Mouse (Mus musculus) kidney, embryonic 16.5 days (tissue): Measurements from ENCODE around the gene Vezf1. TPM values are rescaled to one million over a fixed set of nuclear protein-coding genes. Genes with fewer than 3 reads are reported as not detected.

Experiments
- ATAC-seq: fragments of 200-750 bp; cut with Nextera tagmentation; 2 replicates; pipeline ENCODE4 v1.8.0; 2017; ENCODE audit warnings: moderate TSS enrichment; ENCODE audit not compliant: low FRiP score, low TSS enrichment
- H3K27ac ChIP-seq: fragments of 300-500 bp; sonication (generic); 2 replicates; pipeline ENCODE4 v1.5.1; 2014; ENCODE audit warnings: low read length
- H3K27me3 ChIP-seq: fragments of 300-500 bp; sonication (generic); 2 replicates; pipeline ENCODE4 v1.6.1; 2014; ENCODE audit warnings: low read length, control low read depth, mixed read lengths; ENCODE audit not compliant: insufficient read depth
- H3K36me3 ChIP-seq: fragments of 300-500 bp; sonication (generic); 2 replicates; pipeline ENCODE4 v1.6.1; 2014; ENCODE audit warnings: low read length, control low read depth, mixed read lengths; ENCODE audit not compliant: insufficient read depth
- H3K4me1 ChIP-seq: fragments of 300-500 bp; sonication (generic); 2 replicates; pipeline ENCODE4 v1.6.1; 2014; ENCODE audit warnings: low read length, control low read depth, mixed read lengths; ENCODE audit not compliant: insufficient read depth
- H3K4me2 ChIP-seq: fragments of 300-500 bp; sonication (generic); replicated peaks from 2 replicates; pipeline ENCODE4 v1.6.1; 2014; ENCODE audit warnings: low read depth, low read length
- H3K4me3 ChIP-seq: fragments of 300-500 bp; sonication (generic); 2 replicates; pipeline ENCODE4 v1.5.1; 2014; ENCODE audit warnings: mild to moderate bottlenecking, low read length
- H3K9ac ChIP-seq: fragments of 300-500 bp; sonication (generic); replicated peaks from 2 replicates; pipeline ENCODE4 v1.6.1; 2014; ENCODE audit warnings: low read length
- H3K9me3 ChIP-seq: fragments of 300-500 bp; sonication (generic); 2 replicates; pipeline ENCODE4 v1.6.1; 2016; ENCODE audit warnings: low read length, control low read depth
- WGBS: fragments of 180-500 bp; shearing (Covaris S2); extraction: QIAGEN DNeasy Blood & Tissue Kit; methylation state at CpG from one replicate; pipeline ENCODE4 v1.1.7; 2014; 5-methylcytosine and 5-hydroxymethylcytosine counted together
- polyA plus RNA-seq: library from polyadenylated mRNA; unstranded; fragments of >200 nt; fragmentation: Nextera tagmentation; extraction: Ambion mirVana; gene quantifications from 2 replicates; pipeline ENCODE4 v1.2.1, GENCODE M21; 2015

Vezf1 gene
- polyA plus RNA-seq, 1 experiment from 2014 or later: 40.2 TPM

DNA sequence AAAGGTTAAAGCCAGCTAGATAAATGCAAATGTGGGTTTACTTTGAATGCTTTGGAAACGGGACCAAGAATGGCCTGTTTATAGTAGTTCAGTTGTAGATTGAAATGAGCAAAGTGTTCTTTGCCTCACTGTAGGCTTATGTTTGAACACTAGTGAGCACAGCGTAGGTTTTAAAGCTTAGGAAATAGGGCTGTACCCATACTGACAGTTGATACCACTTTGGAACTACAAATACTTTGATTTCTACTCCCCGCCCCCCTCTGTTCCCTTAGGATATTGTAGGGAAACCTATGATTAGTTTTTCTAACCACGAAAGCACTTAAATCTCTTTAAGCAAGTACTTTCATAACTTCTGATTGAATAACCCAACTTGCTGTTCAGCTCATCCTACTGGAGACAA lies 15.4 kb upstream of the Vezf1 start:
- Histone ChIP-seq H3K9ac (no peak overlapping the region), H3K27ac (no peak overlapping the region), H3K9me3 (no peaks in the 10 kb centered on the region), H3K36me3 (peaks cover 20% of the 10 kb centered on the region; the same call in 1 of the 2 replicates), H3K27me3 (no peaks in the 10 kb centered on the region), H3K4me2 (no peak overlapping the region), H3K4me1 (peaks cover 25% of the 10 kb centered on the region), H3K4me3 (no peak overlapping the region)
- 81% methylated on average over 4 of the region's 4 CpGs for WGBS
- no peak for ATAC-seq

DNA sequence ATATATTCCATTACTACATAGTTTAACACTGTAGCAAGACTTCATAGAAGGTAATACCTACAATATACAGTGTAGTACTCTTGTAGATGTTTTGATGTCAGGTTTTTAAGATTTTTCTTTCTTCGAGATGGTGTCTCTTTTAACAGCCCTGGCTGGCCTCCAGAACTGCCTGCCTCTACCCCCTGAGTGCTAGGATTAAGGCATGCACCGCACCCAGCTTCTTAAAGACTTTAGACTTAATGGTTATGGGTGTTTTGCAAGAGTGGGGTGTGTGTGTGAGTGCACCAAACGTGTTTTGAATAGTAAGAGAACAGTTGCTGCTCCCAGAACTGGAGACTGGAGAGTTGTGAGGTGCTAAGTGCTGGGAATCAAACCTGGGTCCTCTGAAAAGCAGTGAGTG lies 14.3 kb upstream of the Vezf1 start:
- Histone ChIP-seq H3K4me3 (no peak overlapping the region), H3K36me3 (peaks cover 19% of the 10 kb centered on the region; the same call in 1 of the 2 replicates), H3K27ac (no peak overlapping the region), H3K9me3 (no peaks in the 10 kb centered on the region), H3K27me3 (no peaks in the 10 kb centered on the region), H3K4me1 (peaks cover 25% of the 10 kb centered on the region), H3K4me2 (no peak overlapping the region), H3K9ac (no peak overlapping the region)
- peak; percentile 39; the same call in 1 of the 2 replicates for ATAC-seq
- WGBS: 65% methylated on average over 3 of the region's 3 CpGs

DNA sequence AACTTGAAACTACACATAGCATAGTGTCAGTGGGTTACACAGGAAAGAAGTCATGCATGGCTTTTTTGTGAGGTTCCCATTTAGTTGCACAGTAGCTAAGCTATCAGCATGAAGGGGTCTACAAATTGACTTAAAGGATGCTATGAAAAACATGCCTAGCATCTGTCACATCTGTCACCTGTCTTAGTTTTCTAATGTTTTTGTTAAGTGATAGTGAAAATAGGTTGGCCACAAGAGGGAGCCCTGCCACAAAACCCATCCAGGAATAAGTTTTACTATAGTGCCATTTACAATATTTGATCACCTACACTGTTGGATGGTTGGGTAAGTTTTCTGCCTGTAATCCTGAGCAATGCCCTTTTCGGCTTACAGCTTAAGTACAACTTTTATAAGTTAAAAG lies 13.5 kb upstream of the Vezf1 start:
- Histone ChIP-seq H3K9ac (no peak overlapping the region), H3K36me3 (peaks cover 12% of the 10 kb centered on the region; the same call in 1 of the 2 replicates), H3K4me3 (no peak overlapping the region), H3K9me3 (no peaks in the 10 kb centered on the region), H3K27me3 (no peaks in the 10 kb centered on the region), H3K4me1 (peaks cover 17% of the 10 kb centered on the region), H3K4me2 (no peak overlapping the region), H3K27ac (no peak overlapping the region)
- ATAC-seq: no peak
- 74% methylated on average over 1 of the region's 1 CpGs for WGBS

DNA sequence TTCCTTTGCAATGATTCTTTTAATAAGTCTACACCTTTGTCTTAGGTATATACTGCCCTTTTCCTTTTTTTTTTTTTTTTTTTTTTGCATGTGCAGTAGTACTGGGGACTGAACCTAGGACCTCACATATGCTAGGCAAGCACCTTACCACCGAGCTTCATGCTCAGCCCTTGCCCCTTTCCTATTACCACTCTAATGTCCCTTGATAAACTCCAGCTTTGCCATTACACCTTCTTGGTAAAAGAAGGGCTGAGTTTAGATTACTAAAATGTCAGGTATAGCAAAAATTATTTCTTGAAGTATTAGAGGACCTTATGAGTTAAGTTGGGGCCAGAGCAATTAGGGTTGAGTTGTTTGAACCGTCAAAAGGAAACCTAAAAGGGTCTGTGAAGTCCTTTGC lies 12.3 kb upstream of the Vezf1 start:
- Histone ChIP-seq H3K9ac (no peak overlapping the region), H3K4me3 (no peak overlapping the region), H3K27me3 (no peaks in the 10 kb centered on the region), H3K4me1 (peaks cover 9% of the 10 kb centered on the region), H3K36me3 (peaks cover 7% of the 10 kb centered on the region; the same call in 1 of the 2 replicates), H3K4me2 (no peak overlapping the region), H3K9me3 (no peaks in the 10 kb centered on the region), H3K27ac (no peak overlapping the region)
- no peak for ATAC-seq
- WGBS: 83% methylated on average over 2 of the region's 2 CpGs

DNA sequence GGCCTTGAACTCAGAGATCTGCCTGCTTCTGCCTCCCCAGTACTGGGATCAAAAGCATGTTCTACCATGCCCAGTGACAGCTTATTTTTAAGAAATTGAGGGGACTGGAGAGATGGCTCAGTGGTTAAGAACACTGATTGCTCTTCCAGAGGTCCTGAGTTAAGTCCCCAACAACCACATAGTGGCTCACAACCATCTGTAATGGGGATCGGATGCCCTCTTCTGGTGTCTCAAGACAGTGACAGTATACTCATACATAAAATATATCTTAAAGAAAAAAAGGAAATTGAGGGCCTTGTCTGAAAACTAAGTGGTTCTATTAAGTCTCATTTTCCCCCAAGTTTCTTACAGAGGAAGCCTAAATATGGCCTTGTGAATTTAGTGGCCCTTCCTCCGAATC lies 10.3 kb upstream of the Vezf1 start:
- Histone ChIP-seq H3K4me1 (no peaks in the 10 kb centered on the region), H3K4me2 (no peak overlapping the region), H3K9me3 (no peaks in the 10 kb centered on the region), H3K27me3 (no peaks in the 10 kb centered on the region), H3K9ac (no peak overlapping the region), H3K36me3 (0 out of 2 replicates have a peak, but pooled peaks cover 3% of the 10 kb centered on the region), H3K27ac (no peak overlapping the region), H3K4me3 (no peak overlapping the region)
- no peak for ATAC-seq
- WGBS: 64% methylated on average over 2 of the region's 2 CpGs

DNA sequence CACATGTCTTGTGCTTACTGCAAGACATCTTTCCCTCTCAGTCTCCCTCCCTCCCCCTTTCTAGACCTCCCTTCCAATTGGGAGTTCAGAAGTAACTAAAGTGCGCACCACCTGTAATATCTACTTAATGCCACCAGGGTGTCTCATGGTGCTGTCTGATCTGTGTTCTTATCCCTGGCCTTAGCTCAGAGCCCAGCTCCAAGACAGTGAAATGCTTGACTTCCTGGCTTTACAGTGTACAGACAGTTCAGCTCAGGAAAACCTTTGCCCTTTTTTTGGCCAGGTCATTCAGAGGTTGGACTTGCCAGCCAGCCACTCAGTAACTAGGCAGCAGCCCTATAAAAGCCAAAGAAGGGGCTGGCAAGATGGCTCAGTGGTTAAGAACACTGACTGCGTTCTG lies 8.9 kb upstream of the Vezf1 start:
- ATAC-seq: peak; percentile 85; the same call in 1 of the 2 replicates
- H3K36me3 ChIP-seq: no peaks in the 10 kb centered on the region
- H3K4me3 ChIP-seq: no peak overlapping the region
- WGBS: 55% methylated on average over 2 of the region's 2 CpGs
- H3K27ac ChIP-seq: no peak overlapping the region
- no peaks in the 10 kb centered on the region for H3K27me3 ChIP-seq
- H3K9me3 ChIP-seq: no peaks in the 10 kb centered on the region
- H3K4me2 ChIP-seq: no peak overlapping the region
- H3K4me1 ChIP-seq: no peaks in the 10 kb centered on the region
- H3K9ac ChIP-seq: no peak overlapping the region

DNA sequence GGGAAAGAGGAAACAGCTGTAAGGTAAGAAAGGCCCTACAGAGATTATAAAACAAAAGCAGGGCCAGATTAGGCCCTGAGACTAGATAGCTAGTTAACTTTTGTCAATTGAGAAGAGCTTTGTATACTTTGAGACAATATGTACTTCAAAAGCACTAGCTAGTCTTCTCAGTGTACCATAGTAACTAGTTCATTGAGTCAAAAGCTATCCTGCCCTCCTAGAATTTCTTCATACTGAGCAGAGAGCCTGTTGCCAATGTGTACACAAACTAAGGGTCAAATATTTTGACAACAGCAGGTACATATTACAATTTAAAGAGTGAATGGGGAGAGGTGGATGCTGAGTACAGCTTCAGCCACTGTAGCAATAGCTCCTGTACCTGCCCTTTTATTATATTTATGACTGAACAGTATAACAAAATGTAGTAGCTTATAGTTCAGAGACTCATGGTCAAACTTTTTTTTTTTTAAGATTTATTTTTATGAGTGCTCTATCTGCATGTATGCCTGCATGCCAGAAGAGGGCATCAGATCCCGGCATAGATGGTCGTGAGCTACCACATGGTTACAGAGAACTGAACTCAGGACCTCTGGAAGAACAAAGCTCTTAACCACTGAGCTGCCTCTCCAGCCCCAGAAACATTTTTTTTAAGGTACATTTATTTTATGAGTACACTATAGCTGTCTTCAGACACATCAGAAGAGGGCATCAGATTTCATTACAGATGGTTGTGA lies 6.0 kb upstream of the Vezf1 start:
- H3K9ac ChIP-seq: no peak overlapping the region
- H3K4me3 ChIP-seq: no peak overlapping the region
- ATAC-seq: no peak
- H3K9me3 ChIP-seq: no peaks in the 10 kb centered on the region
- no peaks in the 10 kb centered on the region for H3K27me3 ChIP-seq
- H3K36me3 ChIP-seq: no peaks in the 10 kb centered on the region
- H3K27ac ChIP-seq: no peak overlapping the region
- no peak overlapping the region for H3K4me2 ChIP-seq
- WGBS: 90% methylated on average over 2 of the region's 2 CpGs
- H3K4me1 ChIP-seq: peaks cover 1% of the 10 kb centered on the region

DNA sequence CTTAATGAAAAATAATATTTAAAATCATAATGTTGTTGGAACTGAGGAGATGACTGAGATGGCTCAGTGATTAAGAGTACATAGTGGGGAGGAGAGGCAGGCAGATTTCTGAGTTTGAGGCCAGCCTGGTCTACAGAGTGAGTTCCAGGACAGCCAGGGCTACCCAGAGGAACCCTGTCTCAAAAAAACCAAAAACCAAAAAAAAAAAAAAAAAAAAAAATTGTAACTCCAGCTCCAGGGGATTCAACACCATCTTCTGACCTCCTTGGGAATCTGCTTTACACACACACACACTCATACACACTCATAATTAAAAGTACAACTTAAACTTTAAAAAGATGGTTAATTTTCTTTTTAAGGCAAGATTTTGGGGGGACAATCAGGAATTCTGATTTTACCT lies 2.3 kb upstream of the Vezf1 start:
- Histone ChIP-seq H3K4me2 (no peak overlapping the region), H3K9me3 (no peaks in the 10 kb centered on the region), H3K36me3 (no peaks in the 10 kb centered on the region), H3K4me3 (no peak overlapping the region), H3K4me1 (peaks cover 19% of the 10 kb centered on the region), H3K27ac (no peak overlapping the region), H3K9ac (no peak overlapping the region), H3K27me3 (no peaks in the 10 kb centered on the region)
- ATAC-seq: no peak

DNA sequence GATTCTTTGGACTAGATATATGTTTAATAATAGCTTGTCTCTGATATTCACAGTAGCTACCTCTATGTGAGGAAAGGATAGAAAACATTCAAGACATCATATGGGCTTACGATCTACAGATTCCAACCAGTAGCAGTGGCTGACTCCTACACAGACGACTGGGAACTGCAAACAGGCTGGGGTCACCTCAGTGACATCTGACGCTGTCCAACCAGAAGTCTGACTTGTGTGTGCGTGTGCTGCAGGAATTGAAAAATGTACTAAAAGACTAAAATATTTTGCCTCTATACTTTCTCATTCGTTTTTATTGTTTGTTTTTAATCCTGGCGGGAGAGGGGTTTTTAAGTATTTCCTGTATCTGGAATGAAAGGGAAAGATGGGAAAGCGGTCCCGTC lies 891 bp upstream of the Vezf1 start:
- 3% methylated on average over 8 of the region's 8 CpGs for WGBS

DNA sequence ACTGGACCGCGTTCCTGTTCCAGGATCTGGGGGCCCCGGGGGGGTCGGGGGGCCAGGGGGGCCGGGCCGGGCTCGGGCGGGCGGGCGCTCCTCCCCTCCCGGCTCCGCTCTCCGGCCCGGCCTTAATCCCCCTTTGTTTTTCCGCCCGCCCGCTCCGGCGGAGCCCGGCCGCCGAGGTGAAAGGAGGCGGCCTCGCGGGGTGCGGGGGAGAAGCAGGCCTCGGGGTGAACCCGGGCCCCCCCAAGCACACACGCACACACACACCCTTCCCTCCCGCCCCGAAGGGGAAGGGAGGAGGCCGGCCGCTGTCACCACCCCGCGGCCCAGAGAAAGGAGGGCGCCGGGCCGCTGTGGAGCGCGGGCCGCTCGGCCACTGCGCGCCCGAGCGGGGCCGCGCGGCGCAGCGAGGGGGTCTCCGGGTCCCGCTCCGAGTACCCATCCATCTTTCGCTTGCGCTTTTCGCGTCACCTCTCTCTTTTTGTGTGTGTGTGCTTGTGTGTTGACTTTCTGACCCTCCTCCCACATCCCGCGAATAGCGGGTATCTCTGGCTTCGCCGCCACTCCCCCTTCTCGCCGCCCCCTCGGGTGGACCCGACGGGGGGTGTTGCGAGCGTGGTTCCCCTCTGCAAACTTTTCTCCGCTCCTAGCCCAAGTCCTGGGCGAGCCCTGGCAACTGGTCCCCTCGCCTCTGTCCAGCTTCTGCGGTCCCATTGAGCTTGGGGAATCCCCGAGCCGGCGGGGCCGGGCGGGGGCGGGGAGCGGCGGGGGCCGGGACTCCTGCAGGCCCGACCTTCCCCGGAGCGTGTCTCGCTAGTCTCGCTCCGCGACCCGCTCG lies 549 bp downstream of the Vezf1 start:
- Histone ChIP-seq H3K4me2 (peak overlapping the region; percentile 57), H3K9ac (peak overlapping the region; percentile 96), H3K4me1 (peaks cover 38% of the 10 kb centered on the region), H3K36me3 (peaks cover 6% of the 10 kb centered on the region; the same call in 1 of the 2 replicates), H3K27me3 (no peaks in the 10 kb centered on the region), H3K9me3 (no peaks in the 10 kb centered on the region), H3K27ac (peak overlapping the region; percentile 97), H3K4me3 (peak overlapping the region; percentile 88)
- peak; percentile 72 for ATAC-seq
- WGBS: under 1% methylated on average over 78 of the region's 92 CpGs

More for the DNA sequence above, 891 bp upstream of the Vezf1 start:
- ATAC-seq: 0 out of 2 replicates have a peak, but pooled peaks have one; percentile 25
- H3K27ac ChIP-seq: peak overlapping the region; percentile 97
- no peaks in the 10 kb centered on the region for H3K9me3 ChIP-seq
- H3K9ac ChIP-seq: peak overlapping the region; percentile 96
- H3K4me2 ChIP-seq: peak overlapping the region; percentile 89
- H3K4me3 ChIP-seq: peak overlapping the region; percentile 88
- peaks cover 33% of the 10 kb centered on the region for H3K4me1 ChIP-seq
- no peaks in the 10 kb centered on the region for H3K36me3 ChIP-seq
- no peaks in the 10 kb centered on the region for H3K27me3 ChIP-seq
